Mouse (Mus musculus) kidney, postnatal 0 days (tissue): ENCODE measurements around the gene Crk. TPM values are rescaled to one million over a fixed set of nuclear protein-coding genes. Genes with fewer than 3 reads are reported as not detected.

ENCODE experiments used
- ATAC-seq: fragments of 200-750 bp; cut with Nextera tagmentation; replicated peaks from 2 replicates; pipeline ENCODE4 v1.8.0; 2017; ENCODE audit warnings: low read depth, moderate number of reproducible peaks, moderate TSS enrichment, moderate library complexity; ENCODE audit not compliant: low FRiP score
- DNase-seq: peaks from one replicate; pipeline ENCODE4 v3.0.0-alpha.2; 2016; ENCODE audit warnings: low spot score
- H3K27ac ChIP-seq: fragments of 300-500 bp; sonication (generic); 2 replicates; pipeline ENCODE4 v1.5.1; 2014; ENCODE audit warnings: mild to moderate bottlenecking
- H3K27me3 ChIP-seq: fragments of 300-500 bp; sonication (generic); 2 replicates; pipeline ENCODE4 v1.6.1; 2014; ENCODE audit warnings: low read length, mixed read lengths; ENCODE audit not compliant: insufficient read depth
- H3K36me3 ChIP-seq: fragments of 300-500 bp; sonication (generic); 2 replicates; pipeline ENCODE4 v1.6.1; 2014; ENCODE audit warnings: low read length, mixed read lengths; ENCODE audit not compliant: insufficient read depth
- H3K4me1 ChIP-seq: fragments of 300-500 bp; sonication (generic); replicated peaks from 2 replicates; pipeline ENCODE4 v1.6.1; 2014; ENCODE audit warnings: antibody characterized with exemption, low read length, mixed read lengths; ENCODE audit not compliant: insufficient read depth
- H3K4me2 ChIP-seq: fragments of 300-500 bp; sonication (generic); 2 replicates; pipeline ENCODE4 v1.6.1; 2014; ENCODE audit warnings: mild to moderate bottlenecking, low read length, moderate library complexity, mixed read lengths
- H3K4me3 ChIP-seq: fragments of 300-500 bp; sonication (generic); replicated peaks from 2 replicates; pipeline ENCODE4 v1.5.1; 2014; ENCODE audit warnings: low read depth, low read length
- H3K9ac ChIP-seq: fragments of 300-500 bp; sonication (generic); 2 replicates; pipeline ENCODE4 v1.6.1; 2014; ENCODE audit warnings: low read depth, low read length
- H3K9me3 ChIP-seq: fragments of 300-500 bp; sonication (generic); replicated peaks from 2 replicates; pipeline ENCODE4 v1.6.1; 2016; ENCODE audit warnings: low read length, inconsistent platforms, mixed read lengths
- CTCF ChIP-seq: IDR thresholded peaks from 2 replicates; pipeline ENCODE4 v1.5.1; 2016; ENCODE audit warnings: antibody characterized with exemption, low read depth, mild to moderate bottlenecking, moderate library complexity
- WGBS: fragments of 180-500 bp; shearing (Covaris S2); extraction: QIAGEN DNeasy Blood & Tissue Kit; methylation state at CpG from one replicate; pipeline ENCODE4 v1.1.7; 2014; 5-methylcytosine and 5-hydroxymethylcytosine counted together
- polyA plus RNA-seq: library from polyadenylated mRNA; unstranded; fragments of >200 nt; fragmentation: Nextera tagmentation; extraction: Ambion mirVana; gene quantifications from 2 replicates; pipeline ENCODE4 v1.2.1, GENCODE M21; 2015

The Crk gene
- polyA plus RNA-seq, 1 experiment from 2014 or later = 112 TPM

DNA sequence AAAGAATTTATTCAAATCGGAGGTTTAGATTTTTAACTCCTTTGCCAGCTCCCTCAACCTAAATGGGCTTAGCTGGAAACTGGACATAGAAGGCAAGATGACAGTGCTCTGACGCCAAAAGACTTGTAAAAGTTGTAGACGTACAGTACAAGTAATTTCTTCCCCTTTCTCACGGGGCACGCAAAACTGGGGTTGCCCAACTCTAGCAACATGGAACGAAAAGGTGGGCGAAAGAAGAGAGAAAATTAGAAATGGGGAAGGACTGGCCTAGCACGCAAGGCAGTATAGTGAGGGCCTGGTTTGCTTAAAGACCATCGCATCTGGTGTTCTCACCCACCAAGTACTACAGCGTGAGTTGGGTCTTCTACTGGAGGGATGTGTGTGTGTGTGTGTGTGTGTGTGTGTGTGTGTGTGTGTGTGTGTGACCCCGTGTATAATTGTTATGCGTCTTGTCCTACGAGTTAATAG, 28.1 kb upstream of the Crk start:
- Histone ChIP-seq H3K4me2 (peak overlapping the region; percentile 93), H3K36me3 (0 out of 2 replicates have a peak, but pooled peaks cover 3% of the 10 kb centered on the region), H3K27ac (peak overlapping the region; percentile 97), H3K4me1 (peaks cover 20% of the 10 kb centered on the region), H3K9me3 (no peaks in the 10 kb centered on the region), H3K9ac (peak overlapping the region; percentile 84), H3K4me3 (peak overlapping the region; percentile 78), H3K27me3 (no peaks in the 10 kb centered on the region)
- ATAC-seq = no peak
- 36% methylated on average over 13 of the region's 13 CpGs for WGBS
- TF ChIP-seq CTCF = no peak
- DNase-seq = no peak

DNA sequence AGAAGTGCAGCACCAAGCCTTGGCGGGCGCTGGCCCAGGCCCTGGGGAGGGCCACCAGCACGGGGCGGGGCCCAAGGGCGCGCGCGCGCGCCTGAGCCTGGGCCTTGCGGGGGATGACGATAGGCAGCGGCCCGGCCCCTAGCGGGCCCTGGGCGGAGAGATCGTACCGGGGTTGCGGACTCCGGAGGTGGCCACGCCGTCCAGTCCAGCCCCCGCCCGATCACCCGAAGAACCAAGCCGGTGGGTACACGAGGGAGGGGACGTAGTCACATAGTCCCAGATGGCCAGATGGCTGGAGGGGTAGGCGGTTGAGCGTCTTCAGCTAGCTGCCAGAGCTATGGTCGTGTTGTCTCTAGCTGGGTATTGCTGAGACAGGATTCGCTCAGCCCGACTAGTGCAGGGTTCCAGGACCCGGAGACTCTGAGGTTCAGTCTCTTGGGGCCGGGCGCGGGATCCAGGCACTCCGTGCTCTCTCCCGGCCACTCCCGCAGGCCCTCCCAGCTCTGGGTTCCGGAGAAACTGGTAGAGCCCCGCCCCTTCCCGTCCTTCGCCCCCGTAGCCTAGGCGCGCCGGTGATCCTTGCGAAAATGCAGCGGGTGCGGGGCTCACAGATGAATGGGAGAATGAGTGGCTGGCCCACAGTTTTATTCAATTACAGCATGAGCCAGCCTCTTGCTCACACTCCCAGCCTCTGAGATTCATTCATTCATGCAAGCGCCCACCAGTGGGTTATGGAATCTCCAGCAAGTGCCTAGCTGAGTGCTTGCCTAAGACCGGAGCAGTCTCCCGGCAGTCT, 27.4 kb upstream of the Crk start:
- under 1% methylated on average over 54 of the region's 54 CpGs for WGBS
- Histone ChIP-seq H3K9me3 (no peaks in the 10 kb centered on the region), H3K4me2 (peak overlapping the region; percentile 93), H3K4me1 (peaks cover 26% of the 10 kb centered on the region), H3K36me3 (0 out of 2 replicates have a peak, but pooled peaks cover 3% of the 10 kb centered on the region), H3K27me3 (no peaks in the 10 kb centered on the region), H3K4me3 (peak overlapping the region; percentile 78), H3K9ac (peak overlapping the region; percentile 84), H3K27ac (peak overlapping the region; percentile 97)
- DNase-seq = peak; percentile 85
- ATAC-seq = peak; percentile 54
- TF ChIP-seq CTCF = no peak

DNA sequence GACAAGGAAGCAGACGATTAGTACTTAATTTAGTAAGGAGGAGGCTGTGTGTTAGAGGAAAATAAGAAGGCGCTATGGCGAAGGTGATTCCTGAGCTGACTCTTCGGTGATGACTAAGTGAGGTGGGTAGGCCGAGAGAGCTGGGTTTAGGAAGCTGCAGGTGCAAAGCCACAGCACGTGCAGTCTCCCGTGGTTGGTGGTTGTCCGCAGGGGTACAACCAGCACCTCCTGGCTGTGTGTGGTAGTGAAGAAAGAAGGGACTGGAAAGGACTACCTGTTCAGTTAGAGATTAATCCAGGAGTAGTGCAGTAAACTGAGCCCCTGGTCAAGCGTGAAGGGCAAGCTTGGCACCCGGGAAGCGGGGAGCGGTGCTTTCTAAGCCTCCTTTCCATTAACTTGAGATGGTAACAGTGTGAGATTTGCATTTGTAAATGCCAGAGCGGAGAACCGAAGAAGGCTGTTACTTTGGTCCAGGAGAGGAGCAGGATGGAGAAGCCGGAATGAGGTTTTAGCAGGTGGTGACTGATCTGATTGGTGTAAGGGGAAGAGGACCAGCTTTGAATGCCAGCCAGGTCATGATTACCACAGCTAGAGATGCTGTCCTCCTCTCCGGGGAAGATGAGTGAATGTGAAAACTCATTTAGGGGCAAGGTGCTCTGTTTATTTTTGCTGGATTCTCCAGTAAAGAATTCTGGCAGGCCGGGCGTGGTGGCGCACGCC, 26.7 kb upstream of the Crk start:
- peak; percentile 48; the same call in 1 of the 2 replicates for TF ChIP-seq CTCF
- Histone ChIP-seq H3K4me1 (peaks cover 30% of the 10 kb centered on the region), H3K27ac (peak overlapping the region; percentile 97), H3K9me3 (no peaks in the 10 kb centered on the region), H3K4me2 (peak overlapping the region; percentile 93), H3K4me3 (peak overlapping the region; percentile 78), H3K27me3 (no peaks in the 10 kb centered on the region), H3K36me3 (no peaks in the 10 kb centered on the region), H3K9ac (peak overlapping the region; percentile 84)
- 21% methylated on average over 20 of the region's 20 CpGs for WGBS
- ATAC-seq (peak; percentile 19; the same call in 1 of the 2 replicates), DNase-seq (peak; percentile 54)

DNA sequence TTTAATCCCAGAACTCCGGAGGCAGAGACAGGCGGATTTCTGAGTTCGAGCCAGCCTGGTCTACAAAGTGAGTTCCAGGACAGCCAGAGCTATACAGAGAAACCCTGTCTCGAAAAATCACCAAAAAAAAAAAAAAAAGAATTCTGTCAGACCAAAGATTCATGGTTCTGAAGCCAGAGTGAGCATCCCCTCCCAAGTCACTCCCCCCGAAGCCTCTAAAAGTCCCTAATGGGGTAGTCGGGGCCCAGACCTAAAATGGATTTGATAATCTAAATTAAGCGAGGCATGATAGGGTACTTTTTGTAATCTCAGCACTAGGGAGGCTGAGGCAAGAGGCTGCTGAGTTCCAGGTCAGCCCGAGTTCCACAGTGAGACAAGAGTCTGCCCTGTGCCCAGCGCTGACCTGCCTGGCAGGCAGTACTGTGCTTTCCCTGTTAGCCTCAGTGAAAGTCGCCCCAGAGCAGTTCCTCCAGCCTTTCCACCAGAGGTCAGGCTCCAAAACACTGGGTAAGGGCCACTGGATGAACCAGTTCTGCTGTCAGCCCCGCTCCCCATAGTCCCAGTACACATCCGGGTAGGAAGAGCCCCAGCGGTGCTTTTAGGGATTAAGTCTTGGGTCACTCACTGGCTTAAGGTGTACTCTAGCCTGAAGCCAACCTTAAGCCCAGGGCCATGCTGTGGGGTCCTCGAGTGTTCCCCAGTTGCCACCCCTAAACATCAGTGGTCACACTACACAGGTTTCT, 25.9 kb upstream of the Crk start:
- H3K9me3 ChIP-seq = no peaks in the 10 kb centered on the region
- H3K36me3 ChIP-seq = 0 out of 2 replicates have a peak, but pooled peaks cover 3% of the 10 kb centered on the region
- H3K4me2 ChIP-seq = peak overlapping the region; percentile 93
- H3K27me3 ChIP-seq = no peaks in the 10 kb centered on the region
- peaks cover 30% of the 10 kb centered on the region for H3K4me1 ChIP-seq
- TF ChIP-seq CTCF = peak; percentile 48
- DNase-seq (peak; percentile 49), ATAC-seq (no peak)
- WGBS = 33% methylated on average over 14 of the region's 14 CpGs
- H3K27ac ChIP-seq = peak overlapping the region; percentile 97
- H3K4me3 ChIP-seq = peak overlapping the region; percentile 78
- H3K9ac ChIP-seq = peak overlapping the region; percentile 84

DNA sequence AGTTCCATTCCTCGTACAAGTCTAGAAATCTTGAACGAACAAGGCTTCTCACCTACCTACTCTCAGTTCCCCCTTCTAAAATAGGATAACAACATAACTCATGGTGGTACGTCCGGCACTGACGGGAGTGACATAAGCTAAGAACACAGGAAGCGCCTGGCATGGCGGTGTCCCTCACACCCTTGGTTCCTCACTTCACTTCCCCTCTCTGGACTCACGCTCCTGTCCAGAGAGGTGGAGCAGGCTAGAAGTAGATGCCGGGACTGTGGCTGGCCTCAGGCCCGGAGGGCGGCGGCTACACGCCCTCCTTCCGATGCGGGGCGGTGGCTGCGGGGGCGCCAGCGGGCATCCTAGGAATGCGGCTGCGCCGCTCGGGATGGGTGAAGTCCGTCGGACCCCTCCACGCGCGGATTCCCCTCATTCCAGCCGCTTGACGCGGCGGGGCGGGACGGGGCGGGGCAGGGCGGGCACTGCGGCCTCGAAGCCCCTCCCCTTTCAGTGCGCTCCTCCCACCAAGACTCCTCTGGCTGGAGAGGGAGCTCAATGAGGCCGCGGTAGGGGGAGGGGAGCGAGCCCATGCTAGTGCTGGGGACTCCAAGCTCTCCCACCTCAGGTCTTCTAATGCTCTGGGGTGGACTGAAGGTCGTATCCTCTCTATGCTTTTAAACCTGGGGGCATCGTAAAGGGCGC, 25.1 kb upstream of the Crk start:
- H3K27ac ChIP-seq = peak overlapping the region; percentile 97
- no peaks in the 10 kb centered on the region for H3K9me3 ChIP-seq
- peaks cover 11% of the 10 kb centered on the region for H3K36me3 ChIP-seq
- no peak for TF ChIP-seq CTCF
- H3K4me2 ChIP-seq = peak overlapping the region; percentile 93
- ATAC-seq = peak; percentile 71
- peak overlapping the region; percentile 56 for H3K9ac ChIP-seq
- H3K4me3 ChIP-seq = peak overlapping the region; percentile 36
- WGBS = under 1% methylated on average over 42 of the region's 45 CpGs
- peak; percentile 93 for DNase-seq
- peaks cover 30% of the 10 kb centered on the region for H3K4me1 ChIP-seq
- H3K27me3 ChIP-seq = no peaks in the 10 kb centered on the region
